Mouse (Mus musculus): ENCODE measurements at regions not wholly inside any gene's neighbourhood (a gene's known extent, or its start where the extent isn't known, plus 50 kb on each side); places are given as distances from the start of the nearest gene placed in this dataset.
A peak's percentile ranks its signal among the peaks of the same experiment; 100 is the strongest.

DNA sequence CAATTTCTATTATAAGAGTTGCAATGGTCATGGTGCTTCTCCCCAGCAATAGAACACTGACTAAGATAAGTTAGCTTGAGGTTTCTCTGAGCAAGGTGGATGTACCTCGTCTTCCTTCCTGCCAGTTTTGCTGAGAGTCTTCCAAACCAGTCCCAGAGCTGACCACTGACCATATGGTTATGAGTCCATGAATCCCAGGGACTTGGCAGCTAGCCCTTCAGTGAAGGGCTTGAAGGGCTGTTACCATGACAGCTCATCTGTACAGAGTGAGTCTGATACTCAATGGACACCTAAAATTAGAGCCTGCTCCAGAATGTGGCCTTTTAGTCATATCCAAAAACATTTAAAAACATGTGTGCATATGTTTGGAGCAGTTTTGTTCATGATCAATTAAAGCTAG lies 297.5 kb upstream of the Thsd7b start:
- DNase-seq (ENCODE audit: low spot score in 2 of 2), result no peak

DNA sequence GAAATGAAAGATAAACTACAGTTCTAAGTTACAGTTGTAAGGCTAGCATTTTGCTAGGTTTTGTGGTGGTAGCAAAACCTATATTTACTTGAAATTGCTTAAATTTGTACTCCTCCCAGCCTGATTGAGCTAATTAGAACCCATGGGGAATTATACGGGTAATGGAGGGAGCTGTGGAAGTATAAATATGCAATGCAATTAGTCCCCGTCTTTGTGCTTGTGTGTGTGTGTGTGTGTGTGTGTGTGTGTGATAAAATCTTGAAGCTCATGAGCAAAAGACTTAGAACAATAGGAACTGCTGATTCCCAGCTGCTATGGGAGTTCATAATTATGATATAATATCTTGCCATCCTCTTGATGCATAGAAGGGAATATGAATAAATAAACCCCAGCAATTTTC lies 321.7 kb upstream of the Thsd7b start:
- no peak for DNase-seq (ENCODE audit: low spot score in 2 of 2)

GRCm38 (mm10) chr1:128950512-128950911 lies 322.6 kb upstream of the Thsd7b start:
- DNase-seq (ENCODE audit: low spot score in 2 of 2), result no peak

GRCm38 (mm10) chr1:128914811-128915210 lies 322.7 kb upstream of the Cxcr4 start:
- DNase-seq (ENCODE audit: low spot score in 2 of 2), result no peak

DNA sequence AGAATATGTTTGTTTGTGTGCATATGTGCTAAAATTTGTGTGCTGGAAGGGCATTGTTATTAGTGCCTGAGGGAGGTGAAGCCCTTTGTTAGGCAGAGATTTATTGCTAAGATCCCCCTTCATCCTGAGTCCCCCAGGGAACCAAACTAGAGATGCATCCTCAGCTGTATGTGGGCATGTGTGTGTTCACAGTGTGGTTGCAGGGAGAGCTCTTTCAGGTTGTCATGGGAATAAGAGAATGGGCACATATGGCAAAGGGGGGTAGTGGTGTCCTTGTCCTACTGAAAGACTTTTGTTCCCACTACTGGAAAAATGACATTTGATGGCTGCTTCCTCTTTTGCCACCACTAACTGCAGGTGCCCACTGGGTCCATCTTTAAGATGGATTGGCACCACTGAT lies 320.4 kb upstream of the Cxcr4 start:
- no peak for DNase-seq (ENCODE audit: low spot score in 2 of 2)

DNA sequence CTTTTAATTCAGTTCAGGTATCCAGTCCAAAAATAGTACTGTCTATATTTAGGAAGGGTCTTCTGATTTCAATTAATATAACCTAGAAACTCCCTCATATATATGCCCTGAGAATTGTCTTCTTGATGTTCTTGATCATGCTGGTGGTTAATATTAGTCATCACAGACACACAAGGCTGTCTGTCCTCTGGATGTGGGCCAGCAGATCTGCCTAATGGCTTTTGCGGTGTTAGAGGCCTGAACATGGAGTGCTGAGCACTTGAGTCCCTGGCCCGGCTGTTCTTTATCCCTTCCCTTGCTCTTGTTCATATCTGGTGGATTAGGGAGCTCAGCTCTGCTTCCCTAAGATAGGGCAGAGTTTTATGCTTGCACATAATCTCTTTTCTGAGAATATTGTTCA lies 315.5 kb upstream of the Cxcr4 start:
- peak in 1 of 2 experiments; percentile 6 for DNase-seq (ENCODE audit: low spot score in 2 of 2)

DNA sequence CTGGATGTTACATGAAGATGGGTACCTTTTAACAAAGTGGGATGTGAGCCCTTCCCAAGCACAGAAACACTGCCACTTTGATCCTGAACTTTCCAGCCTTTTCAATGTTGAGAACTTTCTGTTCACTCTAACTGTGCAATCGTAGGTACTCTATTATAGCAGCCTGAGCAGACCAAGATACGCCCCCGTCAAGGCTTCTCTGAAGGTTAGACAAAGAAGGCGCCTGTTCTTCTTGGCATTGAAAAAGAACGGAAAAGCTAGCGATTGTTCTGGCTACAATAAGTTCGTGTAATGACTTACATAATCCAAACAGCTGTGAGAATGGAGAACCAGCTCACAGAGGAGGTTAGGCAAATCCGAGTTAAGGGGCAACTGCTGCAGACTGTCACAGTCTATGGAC lies 305.9 kb upstream of the Cxcr4 start:
- DNase-seq (ENCODE audit: low spot score in 2 of 2), result no peak

GRCm38 (mm10) chr1:128894546-128894945 lies 302.5 kb upstream of the Cxcr4 start:
- no peak for DNase-seq (ENCODE audit: low spot score in 2 of 2)

DNA sequence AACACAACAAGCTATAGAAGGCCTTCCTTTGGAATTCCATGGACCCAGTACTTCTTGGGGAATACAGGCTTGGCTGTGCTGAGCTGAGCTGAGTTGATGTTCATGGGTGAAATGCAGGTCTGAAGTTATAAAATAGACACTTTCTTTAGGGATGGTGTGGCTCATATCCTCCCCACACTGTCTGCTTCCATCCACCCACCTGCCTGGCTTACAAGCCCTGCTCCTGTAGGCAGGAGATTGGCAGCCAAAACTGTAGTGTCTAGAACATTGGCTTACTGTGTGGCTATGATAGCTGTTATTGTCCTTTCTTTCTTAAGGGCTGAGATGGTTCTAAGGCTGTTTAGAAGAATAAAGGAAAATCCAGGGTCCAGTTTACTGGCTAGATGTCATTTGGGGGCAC lies 286.2 kb upstream of the Cxcr4 start:
- no peak for DNase-seq (ENCODE audit: low spot score in 2 of 2)

DNA sequence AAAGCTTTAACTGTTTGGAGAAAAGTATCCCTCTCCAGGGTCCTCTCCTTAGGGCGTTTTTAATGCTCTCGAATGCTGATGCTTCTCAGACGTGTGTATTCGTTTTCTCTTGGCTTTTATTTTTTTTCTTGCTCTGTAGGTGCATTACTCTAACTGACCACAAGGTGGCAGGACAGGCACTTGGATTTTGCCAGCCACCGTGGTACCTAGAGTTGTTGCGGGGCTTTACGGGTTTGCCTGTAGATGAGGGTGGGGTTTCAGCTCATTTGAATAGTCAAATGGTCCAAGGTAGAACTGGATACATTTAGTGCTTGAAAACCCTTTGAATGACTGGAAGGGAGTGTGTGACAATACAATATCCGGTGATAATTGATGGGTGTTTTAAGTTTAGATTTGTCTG lies 283.2 kb upstream of the Cxcr4 start:
- DNase-seq (ENCODE audit: low spot score in 2 of 2), result no peak

DNA sequence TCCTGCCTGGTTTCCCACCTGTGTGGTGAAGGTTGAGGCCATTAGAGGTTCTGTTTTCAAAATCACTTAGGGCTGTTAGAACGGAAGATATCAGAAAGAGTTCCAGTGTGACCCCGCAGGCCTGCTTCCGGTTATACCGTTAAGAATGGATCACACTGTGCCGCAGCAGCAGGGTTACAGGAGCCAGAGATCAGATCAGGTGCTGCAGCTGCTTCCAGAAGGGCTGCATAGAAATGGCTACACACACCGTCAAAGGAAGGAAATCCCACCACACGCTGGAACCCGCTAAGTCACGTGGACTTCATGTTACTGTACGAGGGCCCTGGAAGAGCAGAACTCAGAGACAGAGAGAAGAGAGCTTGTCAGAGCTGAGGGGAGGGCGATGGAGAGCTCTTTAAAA lies 282.1 kb upstream of the Cxcr4 start:
- no peak for DNase-seq (ENCODE audit: low spot score in 2 of 2)

DNA sequence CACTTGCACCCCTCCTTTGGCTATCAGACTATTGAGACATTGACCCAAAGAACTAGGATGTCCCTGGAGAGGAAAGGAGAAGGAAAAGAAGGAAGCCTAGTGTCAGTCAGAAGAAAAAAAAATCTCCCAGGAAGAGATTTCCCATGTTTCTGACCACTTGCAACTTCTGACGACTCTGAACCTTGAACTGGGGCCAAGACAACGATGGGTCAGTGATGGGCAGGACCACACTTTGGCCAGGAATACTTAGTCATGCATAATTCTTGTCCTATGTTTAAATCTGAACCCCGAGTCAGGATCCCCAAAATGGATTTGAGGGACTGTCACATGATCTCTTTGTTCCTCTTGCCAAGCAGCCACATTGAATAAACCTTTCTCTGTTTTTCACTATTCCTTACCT lies 276.7 kb upstream of the Cxcr4 start:
- DNase-seq (ENCODE audit: low spot score in 2 of 2), result no peak

DNA sequence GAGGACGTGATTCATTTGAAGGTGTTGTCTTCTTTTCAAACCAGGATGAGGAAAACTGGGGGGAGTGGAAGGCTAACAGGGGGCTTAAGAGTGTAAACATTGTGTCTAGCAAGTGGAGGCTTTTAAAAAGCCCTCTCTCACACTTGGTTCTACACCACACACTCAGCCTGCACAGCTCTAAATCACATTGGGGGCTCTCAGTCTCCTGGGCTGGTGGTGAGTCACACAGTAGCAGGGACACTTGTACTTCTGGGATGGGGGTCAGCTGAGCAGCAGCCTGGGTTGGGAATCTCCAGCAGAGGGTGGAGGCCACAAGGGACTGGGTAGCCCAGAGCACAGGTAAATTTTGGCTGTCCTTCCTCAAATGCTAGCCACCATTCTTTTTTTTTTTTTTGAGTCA lies 268.4 kb upstream of the Cxcr4 start:
- no peak for DNase-seq (ENCODE audit: low spot score in 2 of 2)

GRCm38 (mm10) chr1:128860094-128860493 lies 268.0 kb upstream of the Cxcr4 start:
- no peak for DNase-seq (ENCODE audit: low spot score in 2 of 2)

GRCm38 (mm10) chr1:128858661-128859060 lies 266.6 kb upstream of the Cxcr4 start:
- DNase-seq (ENCODE audit: low spot score in 2 of 2), result no peak

DNA sequence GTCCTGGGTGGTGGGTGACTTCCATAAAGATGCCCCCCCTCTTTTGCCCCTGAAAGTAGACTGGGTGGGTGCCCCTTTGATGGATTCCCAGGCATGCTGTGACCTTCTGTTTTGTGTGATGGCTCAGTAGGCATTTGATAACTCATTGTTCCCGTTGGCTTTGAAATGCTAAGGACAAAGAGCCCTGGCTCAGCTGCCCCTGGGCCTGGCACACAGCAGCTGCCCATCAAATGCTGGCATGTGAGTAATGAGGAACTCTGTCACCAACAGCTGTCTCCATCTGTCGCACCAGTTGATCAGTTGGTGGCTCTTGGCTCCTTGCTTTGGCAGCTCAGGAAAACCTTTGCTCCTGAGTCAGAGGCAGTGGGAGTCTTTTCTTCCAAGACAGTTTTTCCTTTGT lies 264.8 kb upstream of the Cxcr4 start:
- DNase-seq (ENCODE audit: low spot score in 2 of 2), result no peak

- no peak for DNase-seq (ENCODE audit: low spot score in 2 of 2)
Measured at GRCm38 (mm10) chr1:128854649-128855048, 262.6 kb upstream of the Cxcr4 start.

DNA sequence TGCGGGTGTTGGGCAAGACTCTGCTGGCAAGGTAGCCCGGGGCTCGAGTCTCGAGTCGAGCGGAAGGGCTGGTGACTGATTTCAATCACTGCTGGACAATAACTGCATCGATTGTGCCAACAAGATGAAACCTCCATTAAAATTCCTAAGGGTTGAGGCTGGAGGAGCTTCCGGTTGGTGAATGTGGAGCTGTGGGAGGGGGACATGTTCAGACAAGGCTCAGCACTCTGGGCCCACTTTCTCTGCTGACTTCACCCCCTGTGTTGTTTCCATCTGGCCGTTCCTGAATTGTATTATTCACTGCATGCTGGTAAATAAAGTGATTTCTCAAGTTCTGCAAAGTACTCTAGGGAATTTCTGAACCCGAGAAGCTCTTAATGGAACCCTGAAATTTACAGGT lies 261.2 kb upstream of the Cxcr4 start:
- no peak for DNase-seq (ENCODE audit: low spot score in 2 of 2)

DNA sequence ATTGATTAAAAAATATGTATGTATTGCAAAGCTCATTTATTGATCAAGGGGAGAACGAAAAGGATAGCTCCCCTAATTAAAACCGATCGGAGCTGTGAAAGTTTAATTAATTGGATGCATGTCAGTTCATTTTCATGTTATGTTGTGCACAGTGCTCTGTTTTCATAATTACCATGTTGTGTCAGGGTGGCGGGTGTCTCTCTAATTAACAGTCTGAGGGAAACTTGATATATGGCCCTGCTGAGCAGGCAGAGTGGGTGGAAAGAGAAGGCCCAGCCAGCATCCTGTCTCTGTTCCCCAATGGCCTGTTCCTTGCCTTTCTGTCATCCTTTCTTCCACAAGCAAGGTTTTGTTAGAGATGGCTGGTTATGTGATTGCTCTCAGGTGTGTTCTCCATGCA lies 245.3 kb upstream of the Cxcr4 start:
- DNase-seq (ENCODE audit: low spot score in 2 of 2), result no peak

- no peak for DNase-seq (ENCODE audit: low spot score in 2 of 2)
Measured at GRCm38 (mm10) chr1:128835510-128835909, 243.4 kb upstream of the Cxcr4 start.

DNA sequence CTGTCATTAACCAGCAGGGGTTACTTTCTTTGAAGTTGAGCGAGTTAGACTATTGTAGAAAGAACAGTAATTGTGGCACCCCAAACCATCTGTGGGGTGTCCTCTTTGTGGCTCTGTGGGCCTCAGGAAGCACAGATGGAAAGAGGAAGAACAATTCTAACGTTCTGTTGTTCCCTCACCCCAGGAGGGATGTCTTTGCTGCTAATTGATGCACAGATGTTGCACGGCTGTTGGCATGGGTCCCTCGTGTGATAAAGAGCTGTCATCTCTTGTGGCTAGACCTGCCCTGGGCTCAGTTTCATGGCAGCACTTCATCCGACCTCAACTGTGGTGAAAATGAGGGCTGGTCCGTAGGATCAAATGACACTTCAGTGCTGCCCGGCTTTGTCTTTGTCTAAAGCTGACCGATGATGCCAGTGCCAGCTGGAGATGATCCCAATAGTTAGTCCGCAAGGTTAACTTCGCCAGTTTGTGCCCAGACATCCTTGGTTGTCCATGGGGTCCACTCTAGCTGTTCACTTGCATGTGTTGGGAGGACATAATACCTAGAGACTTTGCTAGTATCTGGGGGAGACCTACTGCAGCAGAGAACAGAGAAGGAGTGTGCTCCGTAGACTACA lies 241.1 kb upstream of the Cxcr4 start:
- DNase-seq (ENCODE audit: low spot score in 2 of 2), result no peak

DNA sequence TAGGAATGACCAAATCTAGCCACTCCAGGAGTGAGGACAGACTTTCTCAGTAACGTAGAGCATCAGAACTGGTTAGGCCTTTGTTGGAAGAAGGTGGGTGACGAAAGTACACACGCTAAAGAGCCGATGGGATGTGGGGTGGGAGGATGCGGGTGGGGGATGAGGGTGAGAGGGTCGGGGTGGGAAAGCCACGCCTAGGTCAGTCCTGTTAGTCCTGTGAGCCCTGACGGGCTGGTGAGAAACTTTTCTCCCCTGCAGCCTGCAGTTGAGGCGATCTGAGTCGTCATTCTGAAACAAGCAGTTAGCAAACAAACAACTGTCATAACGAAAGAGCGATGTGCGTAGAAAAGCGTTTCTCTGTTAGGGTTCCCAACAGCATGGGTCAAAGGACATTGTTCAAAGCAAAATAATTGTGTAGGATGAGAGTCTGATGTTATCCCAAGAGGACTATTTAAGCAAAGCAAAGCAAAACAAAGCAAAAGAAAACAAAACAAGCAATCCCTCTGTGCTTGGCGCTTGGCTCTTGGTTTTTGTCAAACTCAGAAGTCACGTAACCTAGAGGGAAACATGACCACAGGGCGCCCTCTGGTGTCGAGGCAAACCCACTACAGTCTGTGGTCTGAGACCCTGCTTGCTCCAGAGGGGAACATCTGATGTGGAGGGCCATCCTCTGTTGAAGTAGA lies 240.2 kb upstream of the Cxcr4 start:
- DNase-seq (ENCODE audit: low spot score in 2 of 2), result peak; percentile 40 to 65

DNA sequence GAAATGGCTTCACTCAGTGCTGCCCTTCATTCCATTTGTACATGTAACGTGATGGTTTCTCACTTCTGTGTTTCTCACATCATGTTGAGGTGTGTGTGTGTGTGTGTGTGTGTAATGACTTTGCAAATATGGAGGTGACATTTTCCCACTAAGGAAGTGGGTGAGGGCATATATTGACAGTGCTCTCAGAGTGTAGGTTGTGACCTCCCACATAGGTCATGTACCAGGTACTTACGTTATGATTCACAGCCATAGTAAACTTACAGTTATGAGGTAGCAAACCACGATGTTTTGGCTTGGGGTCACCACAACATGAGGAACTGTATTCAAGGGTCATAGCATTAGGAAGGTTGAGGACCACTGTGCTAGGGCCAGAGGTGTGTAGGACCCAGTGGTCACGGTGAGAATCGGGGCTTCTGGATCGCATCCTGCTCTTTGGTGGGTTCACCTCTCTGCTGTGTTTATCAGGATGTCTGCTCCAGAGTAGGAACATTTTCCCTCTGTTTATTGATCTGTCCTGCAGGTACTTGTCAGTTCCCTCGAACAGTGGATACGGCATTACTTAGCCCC lies 238.7 kb upstream of the Cxcr4 start:
- no peak for DNase-seq (ENCODE audit: low spot score in 2 of 2)

DNA sequence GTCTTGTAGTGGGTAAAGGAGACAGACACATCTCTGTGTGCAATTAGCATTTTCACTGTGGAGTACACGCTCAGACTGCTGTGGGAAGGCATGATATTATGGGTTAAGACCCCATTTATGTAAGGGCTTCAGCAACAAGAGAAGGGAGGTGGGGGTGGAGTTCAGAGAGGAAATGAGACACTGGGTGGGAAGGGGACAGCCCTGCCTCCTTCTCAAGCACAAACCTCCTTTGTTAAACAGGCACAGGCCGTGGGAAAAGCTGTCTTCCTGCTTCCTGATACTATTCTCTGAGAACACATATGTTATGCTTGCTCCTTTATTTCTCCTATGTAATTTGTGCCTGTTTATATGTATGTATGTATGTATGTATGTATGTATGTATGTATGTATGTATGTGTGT lies 237.4 kb upstream of the Cxcr4 start:
- DNase-seq (ENCODE audit: low spot score in 2 of 2), result peak in 1 of 2 experiments; percentile 21

All from heart, adult 9 months (tissue).